Mouse (Mus musculus) neural tube, embryonic 15.5 days (tissue): ENCODE data around the gene Ptcd2. TPM values are rescaled to one million over a fixed set of nuclear protein-coding genes. Genes with fewer than 3 reads are reported as not detected.
A peak's percentile ranks its signal among the peaks of the same experiment; 100 is the strongest.

ENCODE experiments used
- ATAC-seq: fragments of 200-750 bp; cut with Nextera tagmentation; 2 replicates; pipeline ENCODE4 v1.8.0; 2017; ENCODE audit warnings: mild to moderate bottlenecking, moderate TSS enrichment, moderate library complexity; ENCODE audit not compliant: low FRiP score
- H3K27ac ChIP-seq: fragments of 300-500 bp; sonication (generic); replicated peaks from 2 replicates; pipeline ENCODE4 v1.5.1; 2015; ENCODE audit warnings: mild to moderate bottlenecking, inconsistent platforms
- H3K27me3 ChIP-seq: fragments of 300-500 bp; sonication (generic); replicated peaks from 2 replicates; pipeline ENCODE4 v1.6.1; 2015; ENCODE audit warnings: inconsistent platforms
- H3K36me3 ChIP-seq: fragments of 300-500 bp; sonication (generic); 2 replicates; pipeline ENCODE4 v1.6.1; 2015; ENCODE audit warnings: inconsistent platforms
- H3K4me1 ChIP-seq: fragments of 300-500 bp; sonication (generic); 2 replicates; pipeline ENCODE4 v1.6.1; 2015; ENCODE audit warnings: inconsistent platforms
- H3K4me2 ChIP-seq: fragments of 300-500 bp; sonication (generic); 2 replicates; pipeline ENCODE4 v1.6.1; 2015; ENCODE audit warnings: inconsistent platforms, mild to moderate bottlenecking, moderate library complexity
- H3K4me3 ChIP-seq: fragments of 300-500 bp; sonication (generic); replicated peaks from 2 replicates; pipeline ENCODE4 v1.5.1; 2015; ENCODE audit warnings: mild to moderate bottlenecking, inconsistent platforms
- H3K9ac ChIP-seq: fragments of 300-500 bp; sonication (generic); replicated peaks from 2 replicates; pipeline ENCODE4 v1.6.1; 2015; ENCODE audit warnings: mild to moderate bottlenecking, inconsistent platforms
- H3K9me3 ChIP-seq: fragments of 300-500 bp; sonication (generic); replicated peaks from 2 replicates; pipeline ENCODE4 v1.6.1; 2016; ENCODE audit warnings: inconsistent platforms
- WGBS: fragments of 180-500 bp; shearing (Covaris S2); methylation state at CpG from one replicate; pipeline ENCODE4 v1.1.7; 2015; ENCODE audit warnings: mixed read lengths; 5-methylcytosine and 5-hydroxymethylcytosine counted together
- polyA plus RNA-seq: library from polyadenylated mRNA; unstranded; fragments of >200 nt; fragmentation: Nextera tagmentation; extraction: Ambion mirVana; gene quantifications from 2 replicates; pipeline ENCODE4 v1.2.1, GENCODE M21; 2015

Ptcd2 gene
- polyA plus RNA-seq, 1 experiment from 2014 or later = 59.6 TPM

DNA sequence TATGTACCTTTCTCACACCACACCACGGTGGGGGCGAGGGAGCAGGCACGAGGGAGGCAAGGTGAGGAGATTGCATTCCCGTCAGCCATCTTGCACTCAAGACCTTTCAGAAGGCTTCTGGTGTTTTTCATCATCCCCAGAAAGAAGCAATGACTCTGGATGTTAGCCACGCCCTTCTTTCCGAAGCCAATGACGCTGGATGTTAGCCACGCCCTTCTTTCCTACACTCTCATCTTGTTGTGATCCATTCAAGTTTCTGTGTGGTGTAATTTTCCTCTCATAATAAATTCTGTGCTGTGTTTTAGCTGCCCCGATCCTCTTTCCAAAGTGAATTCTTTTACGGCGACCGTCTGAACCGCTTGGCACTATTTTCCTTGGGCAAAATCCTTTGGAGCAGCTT lies 50.3 kb downstream of the Ptcd2 start:
- 97% methylated on average over 13 of the region's 13 CpGs for WGBS
- H3K4me3 ChIP-seq = no peak overlapping the region
- H3K27ac ChIP-seq = no peak overlapping the region
- H3K4me2 ChIP-seq = no peak overlapping the region
- H3K27me3 ChIP-seq = no peaks in the 10 kb centered on the region
- H3K36me3 ChIP-seq = no peaks in the 10 kb centered on the region
- no peak for ATAC-seq
- H3K9ac ChIP-seq = no peak overlapping the region
- no peaks in the 10 kb centered on the region for H3K4me1 ChIP-seq
- H3K9me3 ChIP-seq = no peaks in the 10 kb centered on the region

GRCm38 (mm10) chr13:99290766-99291165 lies 53.7 kb downstream of the Ptcd2 start:
- Histone ChIP-seq H3K4me1 (no peaks in the 10 kb centered on the region), H3K27me3 (no peaks in the 10 kb centered on the region), H3K9ac (no peak overlapping the region), H3K4me2 (no peak overlapping the region), H3K4me3 (no peak overlapping the region), H3K27ac (no peak overlapping the region), H3K9me3 (no peaks in the 10 kb centered on the region), H3K36me3 (no peaks in the 10 kb centered on the region)
- no peak for ATAC-seq
- 92% methylated on average over 8 of the region's 8 CpGs for WGBS

DNA sequence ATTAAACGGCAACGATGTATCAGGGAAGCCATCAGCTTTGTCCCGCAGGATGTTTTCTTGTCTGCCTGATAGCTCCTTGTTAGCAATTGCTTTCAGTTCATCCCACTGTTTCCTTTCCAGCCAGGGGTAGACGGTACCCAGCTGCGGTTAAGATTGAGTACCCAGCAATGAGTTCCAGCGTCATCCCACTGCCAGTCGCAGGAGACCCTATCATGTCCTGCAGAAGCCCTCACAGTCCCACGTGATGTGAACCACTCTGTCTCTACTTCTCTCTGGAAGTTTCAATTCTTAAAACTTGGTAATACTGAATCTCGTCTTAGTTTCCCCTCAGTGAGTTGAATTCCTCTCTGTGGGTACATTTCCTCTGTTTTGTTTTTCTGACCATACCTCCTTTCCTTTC lies 56.7 kb downstream of the Ptcd2 start:
- H3K36me3 ChIP-seq = no peaks in the 10 kb centered on the region
- no peaks in the 10 kb centered on the region for H3K27me3 ChIP-seq
- no peak for ATAC-seq
- peaks cover 28% of the 10 kb centered on the region for H3K4me1 ChIP-seq
- no peak overlapping the region for H3K4me3 ChIP-seq
- no peak overlapping the region for H3K27ac ChIP-seq
- H3K4me2 ChIP-seq = no peak overlapping the region
- no peaks in the 10 kb centered on the region for H3K9me3 ChIP-seq
- 72% methylated on average over 9 of the region's 9 CpGs for WGBS
- no peak overlapping the region for H3K9ac ChIP-seq

- Histone ChIP-seq H3K27ac (no peak overlapping the region), H3K27me3 (no peaks in the 10 kb centered on the region), H3K4me1 (peaks cover 28% of the 10 kb centered on the region), H3K4me2 (no peak overlapping the region), H3K9me3 (no peaks in the 10 kb centered on the region), H3K9ac (no peak overlapping the region), H3K36me3 (no peaks in the 10 kb centered on the region), H3K4me3 (no peak overlapping the region)
- ATAC-seq = no peak
- WGBS = 87% methylated on average over 4 of the region's 4 CpGs
These were observed 57.3 kb downstream of the Ptcd2 start for GRCm38 (mm10) chr13:99287207-99287606.

GRCm38 (mm10) chr13:99285241-99285640 lies 59.3 kb downstream of the Ptcd2 start:
- Histone ChIP-seq H3K4me1 (peaks cover 28% of the 10 kb centered on the region), H3K27ac (peak overlapping the region; percentile 69), H3K27me3 (no peaks in the 10 kb centered on the region), H3K4me2 (no peak overlapping the region), H3K9me3 (no peaks in the 10 kb centered on the region), H3K36me3 (no peaks in the 10 kb centered on the region), H3K4me3 (no peak overlapping the region), H3K9ac (no peak overlapping the region)
- 58% methylated on average over 2 of the region's 2 CpGs for WGBS
- ATAC-seq = no peak

GRCm38 (mm10) chr13:99284400-99285160 lies 59.9 kb downstream of the Ptcd2 start:
- ATAC-seq = peak; percentile 75
- no peaks in the 10 kb centered on the region for H3K9me3 ChIP-seq
- 32% methylated on average over 21 of the region's 21 CpGs for WGBS
- H3K9ac ChIP-seq = no peak overlapping the region
- H3K4me3 ChIP-seq = no peak overlapping the region
- no peaks in the 10 kb centered on the region for H3K27me3 ChIP-seq
- H3K4me2 ChIP-seq = peak overlapping the region; percentile 22; the same call in 1 of the 2 replicates
- no peaks in the 10 kb centered on the region for H3K36me3 ChIP-seq
- peak overlapping the region; percentile 69 for H3K27ac ChIP-seq
- H3K4me1 ChIP-seq = peaks cover 28% of the 10 kb centered on the region

DNA sequence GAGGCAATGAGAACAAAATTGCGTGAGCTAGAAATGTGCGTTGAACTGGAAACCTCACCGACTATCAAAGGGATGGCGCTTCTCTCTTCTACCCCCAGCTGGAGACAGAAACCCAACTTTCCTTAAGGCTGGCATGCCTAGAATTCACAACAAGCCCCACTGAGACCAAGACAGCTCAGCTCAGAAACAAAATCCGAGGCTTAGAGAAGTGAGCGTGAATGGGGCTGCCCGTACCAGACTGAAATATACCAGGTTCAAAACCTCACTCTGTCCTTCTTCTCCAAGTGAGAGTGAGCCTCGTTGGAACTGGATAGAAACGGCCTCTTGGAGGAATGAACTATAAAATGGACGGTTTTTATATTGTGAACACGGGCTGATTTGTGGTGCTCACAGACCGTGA lies 60.6 kb downstream of the Ptcd2 start:
- no peaks in the 10 kb centered on the region for H3K9me3 ChIP-seq
- no peak overlapping the region for H3K4me3 ChIP-seq
- no peaks in the 10 kb centered on the region for H3K27me3 ChIP-seq
- H3K4me2 ChIP-seq = peak overlapping the region; percentile 22; the same call in 1 of the 2 replicates
- H3K27ac ChIP-seq = peak overlapping the region; percentile 69
- peak; percentile 36; the same call in 1 of the 2 replicates for ATAC-seq
- H3K36me3 ChIP-seq = no peaks in the 10 kb centered on the region
- peaks cover 28% of the 10 kb centered on the region for H3K4me1 ChIP-seq
- H3K9ac ChIP-seq = no peak overlapping the region
- WGBS = 31% methylated on average over 12 of the region's 12 CpGs

DNA sequence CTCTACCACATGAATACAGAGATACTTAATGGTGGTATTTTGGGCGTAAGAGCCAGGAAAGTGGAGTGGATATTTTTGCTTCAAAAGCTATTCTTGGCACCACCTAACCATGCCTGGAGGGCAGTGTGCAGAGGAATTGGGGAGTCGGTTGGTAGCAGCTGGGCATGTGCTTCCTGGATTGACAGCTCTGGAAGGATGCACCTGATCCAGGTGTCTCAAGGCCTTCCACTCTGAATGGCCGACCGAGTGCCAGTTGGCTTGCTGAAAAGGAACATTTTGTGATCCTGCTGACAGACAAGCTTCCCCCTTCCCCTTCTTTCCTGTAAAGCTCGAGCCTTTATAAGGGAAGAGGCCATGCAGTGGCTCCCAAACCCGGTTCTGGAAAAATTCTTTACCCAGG lies 61.5 kb downstream of the Ptcd2 start:
- 0 out of 2 replicates have a peak overlapping the region, but pooled peaks have one; percentile 69 for H3K27ac ChIP-seq
- no peak overlapping the region for H3K4me2 ChIP-seq
- peaks cover 28% of the 10 kb centered on the region for H3K4me1 ChIP-seq
- no peak for ATAC-seq
- WGBS = 72% methylated on average over 6 of the region's 6 CpGs
- no peak overlapping the region for H3K4me3 ChIP-seq
- H3K27me3 ChIP-seq = no peaks in the 10 kb centered on the region
- no peaks in the 10 kb centered on the region for H3K9me3 ChIP-seq
- no peak overlapping the region for H3K9ac ChIP-seq
- H3K36me3 ChIP-seq = no peaks in the 10 kb centered on the region

GRCm38 (mm10) chr13:99279351-99279750 lies 65.2 kb downstream of the Ptcd2 start:
- H3K9me3 ChIP-seq = no peaks in the 10 kb centered on the region
- H3K27ac ChIP-seq = no peak overlapping the region
- peaks cover 14% of the 10 kb centered on the region for H3K4me1 ChIP-seq
- H3K36me3 ChIP-seq = no peaks in the 10 kb centered on the region
- no peaks in the 10 kb centered on the region for H3K27me3 ChIP-seq
- no peak overlapping the region for H3K4me3 ChIP-seq
- ATAC-seq = no peak
- no peak overlapping the region for H3K4me2 ChIP-seq
- H3K9ac ChIP-seq = no peak overlapping the region
- WGBS = 71% methylated on average over 10 of the region's 10 CpGs

DNA sequence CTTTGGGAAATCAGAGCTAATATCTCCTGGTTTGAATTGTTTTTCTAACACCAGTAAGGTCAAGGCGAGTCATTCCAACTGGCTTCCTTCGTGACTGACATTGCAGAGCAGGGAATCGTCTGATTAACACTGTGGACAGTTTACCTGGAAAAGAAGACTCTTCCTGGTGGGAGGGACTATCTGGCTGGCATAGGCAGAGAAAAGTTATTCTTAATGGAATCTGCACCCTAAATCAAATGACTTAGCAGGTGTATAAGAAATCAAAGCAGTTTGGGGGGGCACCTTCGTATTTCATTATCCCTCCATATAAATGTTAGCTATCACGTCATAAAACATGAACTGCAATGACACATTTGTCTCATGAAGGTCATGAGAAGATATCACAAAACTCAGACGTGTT lies 66.0 kb downstream of the Ptcd2 start:
- H3K9ac ChIP-seq = no peak overlapping the region
- H3K27ac ChIP-seq = no peak overlapping the region
- H3K4me3 ChIP-seq = no peak overlapping the region
- H3K4me1 ChIP-seq = peaks cover 6% of the 10 kb centered on the region; the same call in 1 of the 2 replicates
- H3K4me2 ChIP-seq = no peak overlapping the region
- no peaks in the 10 kb centered on the region for H3K9me3 ChIP-seq
- 84% methylated on average over 6 of the region's 6 CpGs for WGBS
- ATAC-seq = no peak
- H3K36me3 ChIP-seq = no peaks in the 10 kb centered on the region
- H3K27me3 ChIP-seq = no peaks in the 10 kb centered on the region

GRCm38 (mm10) chr13:99277521-99277920 lies 67.0 kb downstream of the Ptcd2 start:
- H3K27me3 ChIP-seq = no peaks in the 10 kb centered on the region

DNA sequence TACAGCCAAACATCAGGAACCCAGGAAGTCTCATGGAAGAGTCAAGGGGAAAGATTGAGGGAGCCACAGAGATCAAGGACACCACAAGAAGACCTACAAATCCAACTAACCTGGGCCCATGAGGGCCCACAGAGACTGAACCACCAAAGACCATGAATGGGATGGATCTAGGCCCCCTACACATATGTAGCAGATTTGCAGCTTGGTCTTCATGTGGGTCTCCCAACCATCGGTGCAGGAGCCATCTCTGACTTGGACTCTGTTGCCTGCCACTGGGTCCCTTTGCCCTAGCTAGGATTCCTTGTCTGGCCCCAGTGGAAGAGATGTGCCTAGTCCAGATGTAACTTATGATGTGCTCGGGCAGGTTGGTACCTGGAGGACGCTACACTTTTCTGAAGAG lies 72.5 kb downstream of the Ptcd2 start:
- Histone ChIP-seq H3K36me3 (no peaks in the 10 kb centered on the region), H3K9me3 (no peaks in the 10 kb centered on the region), H3K4me3 (no peak overlapping the region), H3K27me3 (no peaks in the 10 kb centered on the region), H3K4me2 (no peak overlapping the region), H3K9ac (no peak overlapping the region), H3K4me1 (no peaks in the 10 kb centered on the region), H3K27ac (no peak overlapping the region)
- no peak for ATAC-seq
- WGBS = 99% methylated on average over 3 of the region's 3 CpGs

More at GRCm38 (mm10) chr13:99277521-99277920, 67.0 kb downstream of the Ptcd2 start:
- no peak overlapping the region for H3K27ac ChIP-seq
- H3K4me2 ChIP-seq = no peak overlapping the region
- ATAC-seq = no peak
- H3K36me3 ChIP-seq = no peaks in the 10 kb centered on the region
- H3K4me1 ChIP-seq = no peaks in the 10 kb centered on the region
- no peak overlapping the region for H3K4me3 ChIP-seq
- H3K9me3 ChIP-seq = no peaks in the 10 kb centered on the region
- no peak overlapping the region for H3K9ac ChIP-seq
- 95% methylated on average over 3 of the region's 3 CpGs for WGBS
